Comparison of ENCODE assay signal across 9 mouse cellular contexts in the genomic region with DNA sequence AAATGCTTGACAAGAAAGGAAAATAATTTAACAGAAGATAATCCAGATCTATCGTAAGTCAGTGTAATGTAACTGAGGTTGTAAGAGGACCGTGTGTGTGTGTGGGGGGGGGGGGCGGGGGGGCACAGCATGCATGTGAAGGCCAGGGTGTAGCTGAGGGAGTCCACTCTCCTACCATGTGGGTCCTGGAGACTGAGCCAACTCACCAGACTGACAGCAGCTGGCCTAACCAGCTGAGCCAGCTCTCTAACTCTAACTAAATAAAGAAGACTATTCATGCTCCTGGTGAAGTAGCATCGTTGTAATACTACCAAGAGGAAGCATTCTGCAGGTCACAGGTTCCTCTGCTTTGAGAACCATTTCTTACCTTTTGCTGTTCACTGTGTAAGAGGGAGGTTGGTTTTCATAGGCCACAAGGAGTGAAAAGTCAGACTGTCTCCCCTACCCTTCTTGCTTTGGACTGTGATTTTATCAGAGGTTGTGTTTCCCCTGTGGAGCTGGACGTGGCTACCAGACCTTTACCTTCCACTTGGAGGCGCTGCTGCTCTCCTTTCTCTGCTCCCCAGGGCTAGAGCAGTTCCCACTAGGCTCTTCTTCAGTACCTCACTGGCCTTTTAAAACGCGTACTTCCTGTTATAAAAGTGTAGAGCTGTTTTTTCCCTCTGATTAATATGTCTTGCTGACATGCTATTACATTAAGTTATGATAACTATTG. TPM values are rescaled to one million over a fixed set of nuclear protein-coding genes. Genes with fewer than 3 reads are reported as not detected.
DNase-seq lines count a peak whose midpoint lies in the region; ATAC-seq and TF ChIP-seq lines count a peak whose summit lies in the region.
"Had no signal": no experiment of that assay in that cellular context is flagged by ENCODE, and none has a peak within 500 bp of the region (broad histone marks: within the 10 kb centered on the region; RNA-seq: fewer than 3 reads in every experiment).

No protein-coding gene starts in this region.

- no peaks in the 10 kb centered on the region for H3K9me3 ChIP-seq in forebrain, postnatal 0 days (ENCODE audit: low read length)
- H3K9me3 ChIP-seq in forebrain, embryonic 15.5 days, result no peaks in the 10 kb centered on the region
- no peaks in the 10 kb centered on the region for H3K9me3 ChIP-seq in lung, embryonic 14.5 days (ENCODE audit: low read depth, low read length)

- TF ChIP-seq CTCF in forebrain, postnatal 0 days (IDR thresholded peaks at IDR 0.05; ENCODE audit: low read depth), result peak; percentile 49; the same call in 1 of the 2 replicates
- TF ChIP-seq CTCF in lung, embryonic 14.5 days (IDR thresholded peaks at IDR 0.05; ENCODE audit: low read depth), result peak; percentile 40
- TF ChIP-seq CTCF in brain, embryonic 14.5 days (IDR thresholded peaks at IDR 0.05; ENCODE audit: borderline replicate concordance, extremely low read depth, insufficient read depth, insufficient read length), result peak; percentile 31; the same call in 1 of the 2 replicates

- no peak overlapping the region for H3K4me3 ChIP-seq in forebrain, postnatal 0 days (ENCODE audit: low read depth, low read length)
- H3K4me3 ChIP-seq in forebrain, embryonic 15.5 days, result no peak overlapping the region
- H3K4me3 ChIP-seq in lung, embryonic 14.5 days (ENCODE audit: low read depth, low read length), result no peak overlapping the region
- H3K4me3 ChIP-seq: myocyte had no signal

- H3K36me3 ChIP-seq in forebrain, postnatal 0 days (ENCODE audit: insufficient read depth), result peaks cover 16% of the 10 kb centered on the region
- peaks cover 43% of the 10 kb centered on the region for H3K36me3 ChIP-seq in forebrain, embryonic 15.5 days
- peaks cover 32% of the 10 kb centered on the region for H3K36me3 ChIP-seq in lung, embryonic 14.5 days (ENCODE audit: insufficient read depth)

- H3K4me1 ChIP-seq in forebrain, postnatal 0 days (ENCODE audit: insufficient read depth), result no peaks in the 10 kb centered on the region
- H3K4me1 ChIP-seq in forebrain, embryonic 15.5 days, result no peaks in the 10 kb centered on the region
- H3K4me1 ChIP-seq in lung, embryonic 14.5 days (ENCODE audit: insufficient read depth), result no peaks in the 10 kb centered on the region

- no peaks in the 10 kb centered on the region for H3K27me3 ChIP-seq in forebrain, postnatal 0 days (ENCODE audit: insufficient read depth, low read length)
- no peaks in the 10 kb centered on the region for H3K27me3 ChIP-seq in forebrain, embryonic 15.5 days
- H3K27me3 ChIP-seq in lung, embryonic 14.5 days (ENCODE audit: insufficient read depth, low read length), result no peaks in the 10 kb centered on the region

- 64% methylated on average over 8 of the region's 8 CpGs for WGBS in forebrain, postnatal 0 days
- 66% methylated on average over 8 of the region's 8 CpGs for WGBS in forebrain, embryonic 15.5 days
- 59% methylated on average over 8 of the region's 8 CpGs for WGBS in lung, embryonic 14.5 days
- 64% methylated on average over 8 of the region's 8 CpGs for WGBS in large intestine, adult 2 months

- H3K27ac ChIP-seq in forebrain, postnatal 0 days (ENCODE audit: low read depth, low read length), result no peak overlapping the region
- no peak overlapping the region for H3K27ac ChIP-seq in forebrain, embryonic 15.5 days (replicated peaks)
- H3K27ac ChIP-seq in lung, embryonic 14.5 days (ENCODE audit: low read depth), result no peak overlapping the region

- no peak overlapping the region for H3K4me2 ChIP-seq in forebrain, postnatal 0 days (ENCODE audit: low read depth)
- no peak overlapping the region for H3K4me2 ChIP-seq in forebrain, embryonic 15.5 days (replicated peaks)
- H3K4me2 ChIP-seq in lung, embryonic 14.5 days, result no peak overlapping the region

- no peak overlapping the region for H3K9ac ChIP-seq in forebrain, postnatal 0 days
- H3K9ac ChIP-seq in forebrain, embryonic 15.5 days (replicated peaks), result no peak overlapping the region
- no peak overlapping the region for H3K9ac ChIP-seq in lung, embryonic 14.5 days

- peak; percentile 16 for DNase-seq in forebrain, postnatal 0 days
- peak; percentile 38 for DNase-seq in lung, embryonic 14.5 days
- DNase-seq in lung, adult 18-20 months, result no peak
- no peak for DNase-seq in brain, embryonic 14.5 days (ENCODE audit: low read depth)
- DNase-seq in large intestine, adult 2 months (ENCODE audit: low read depth, low spot score), result peak; percentile 4
- no peak for DNase-seq in spleen, adult 12 weeks (ENCODE audit: low spot score)
- no peak for DNase-seq in layer of hippocampus, adult 9-10 months (ENCODE audit: low spot score)

- TF ChIP-seq POLR2A in brain, embryonic 14.5 days (IDR thresholded peaks at IDR 0.05; ENCODE audit: borderline replicate concordance, extremely low read depth, insufficient read depth, insufficient read length, poor library complexity, severe bottlenecking), result no peak

- peak; percentile 45 for ATAC-seq in forebrain, postnatal 0 days
- no peak for ATAC-seq in forebrain, embryonic 15.5 days (replicated peaks)
- no peak for ATAC-seq in lung, embryonic 14.5 days (ENCODE audit: insufficient read depth)

RNA-seq across cellular contexts. Expression of a gene that starts 28.1 kb away (rescaled TPM):
- 0.48 and 0.54 TPM in 2 replicates for total RNA-seq in forebrain, postnatal 0 days (2014; rRNA removed)
- 0.08 and 0.20 TPM in 2 replicates for polyA plus RNA-seq in forebrain, postnatal 0 days (2015; fragmentation: Nextera tagmentation; extraction: Ambion mirVana)
- 0.13 and 0.18 TPM in 2 replicates for polyA plus RNA-seq in forebrain, embryonic 15.5 days (2015; fragmentation: Nextera tagmentation; extraction: Ambion mirVana)
- polyA plus RNA-seq in lung, embryonic 14.5 days (2014; fragmentation: Nextera tagmentation; extraction: Ambion mirVana), result 0.09 and 0.34 TPM in 2 replicates
- polyA plus RNA-seq in brain, embryonic 14.5 days (2012; rRNA removed), result 0.90 and 1.2 TPM in 2 replicates
- polyA plus RNA-seq in large intestine, adult 2 months (2012; rRNA removed), result 0.05 and 0.11 TPM in 2 replicates

Comparison
In these comparisons a context has a peak if more than half of its experiments do, and no peak if none do; other contexts are left out.
1. DNase-seq: peak in forebrain, postnatal 0 days (single experiment), lung, embryonic 14.5 days (single experiment) and large intestine, adult 2 months (single experiment); none in lung, adult 18-20 months (0 of 2), brain, embryonic 14.5 days (single experiment), spleen, adult 12 weeks (single experiment) and layer of hippocampus, adult 9-10 months (single experiment).
2. Peak in every context shown above with its lines, with median percentiles within 50 percentile points of each other: CTCF ChIP-seq.